Mouse (Mus musculus): Measurements from ENCODE around the gene AC129217.1.

AC129217.1 gene

DNA sequence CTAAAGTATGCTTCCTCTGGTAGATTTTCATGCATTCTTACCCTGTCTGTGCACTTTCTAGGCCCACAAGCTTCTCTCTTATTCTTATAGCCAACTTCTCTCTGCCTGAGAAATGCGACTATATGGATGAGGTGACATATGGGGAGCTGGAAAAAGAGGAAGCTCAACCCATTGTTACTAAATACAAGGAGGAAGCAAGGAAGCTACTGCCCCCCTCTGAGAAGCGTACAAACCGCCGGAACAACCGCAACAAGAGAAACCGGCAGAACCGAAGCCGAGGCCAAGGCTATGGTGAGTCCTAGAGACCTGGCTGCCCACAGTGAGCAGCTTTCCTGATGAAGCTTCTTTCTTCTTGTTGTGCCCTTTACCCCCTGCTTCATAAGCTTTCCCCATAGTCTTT is at the start of gene AC129217.1:
AC129217.1 (plus strand) TSS at position 114 of the 400 bp plus-strand sequence.
- no peak for DNase-seq

DNA sequence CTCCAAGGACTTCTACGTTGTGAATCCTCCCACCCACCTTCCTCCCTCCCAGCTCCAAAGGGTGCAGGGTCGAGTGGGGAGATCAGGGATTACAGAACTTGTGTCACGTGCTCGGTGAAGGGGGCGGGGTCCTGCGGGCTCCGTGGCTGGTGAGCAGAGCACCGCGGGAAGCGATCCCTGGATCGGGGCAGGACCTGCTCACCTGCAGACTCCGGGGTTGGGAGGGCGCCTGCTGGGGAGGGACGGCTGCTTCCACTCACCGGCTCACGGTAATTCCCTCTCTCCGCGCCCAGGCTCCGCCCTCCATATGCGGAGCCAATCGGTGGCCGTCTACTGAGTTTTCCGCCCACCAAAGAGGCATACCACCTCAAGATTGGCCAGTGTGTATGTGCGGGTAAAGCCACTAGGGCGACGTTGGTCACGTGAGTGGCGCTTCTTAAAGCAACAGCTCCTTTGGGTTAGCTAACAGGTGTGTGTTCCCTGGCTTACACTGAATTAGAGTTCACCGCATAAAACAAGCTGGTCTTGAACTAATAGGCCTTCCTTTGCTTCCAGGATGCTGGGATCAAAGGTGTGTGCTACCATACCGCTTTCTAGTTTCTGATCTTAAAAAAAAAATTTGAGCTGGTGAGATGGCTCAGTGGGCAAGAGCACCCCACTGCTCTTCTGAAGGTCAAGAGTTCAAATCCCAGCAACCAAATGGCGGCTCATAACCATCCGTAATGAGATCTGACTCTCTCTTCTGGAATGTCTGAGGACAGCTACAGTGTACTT is 43.4 kb upstream of the AC129217.1 start, which contains the start of gene Taf6l:
Taf6l (minus strand) TSS at position 410 of the 774 bp plus-strand sequence.
- DNase-seq: peak; percentile 95

- DNase-seq: no peak
Observed at GRCm38 (mm10) chr19:8788521-8788920, 41.1 kb upstream of the AC129217.1 start.

DNA sequence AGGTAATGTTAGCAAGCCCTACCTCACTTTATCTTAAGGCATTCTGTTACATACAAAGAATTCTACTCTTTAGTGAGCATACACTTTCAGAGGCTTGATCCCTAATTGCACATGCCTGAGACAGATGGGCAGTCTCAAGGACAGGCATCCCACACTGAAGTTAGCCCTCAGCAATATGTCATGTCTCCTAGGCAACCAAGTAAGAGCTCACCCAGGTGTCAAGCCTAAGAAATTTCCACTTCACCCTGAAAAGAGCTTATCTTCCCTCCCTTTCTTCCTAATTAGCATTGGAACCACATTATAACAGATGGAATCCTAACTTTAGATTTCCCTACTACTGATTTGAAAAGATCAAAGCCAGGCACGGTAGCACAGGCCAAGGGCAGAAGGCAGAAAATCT is 40.4 kb upstream of the AC129217.1 start:
- DNase-seq: no peak

DNA sequence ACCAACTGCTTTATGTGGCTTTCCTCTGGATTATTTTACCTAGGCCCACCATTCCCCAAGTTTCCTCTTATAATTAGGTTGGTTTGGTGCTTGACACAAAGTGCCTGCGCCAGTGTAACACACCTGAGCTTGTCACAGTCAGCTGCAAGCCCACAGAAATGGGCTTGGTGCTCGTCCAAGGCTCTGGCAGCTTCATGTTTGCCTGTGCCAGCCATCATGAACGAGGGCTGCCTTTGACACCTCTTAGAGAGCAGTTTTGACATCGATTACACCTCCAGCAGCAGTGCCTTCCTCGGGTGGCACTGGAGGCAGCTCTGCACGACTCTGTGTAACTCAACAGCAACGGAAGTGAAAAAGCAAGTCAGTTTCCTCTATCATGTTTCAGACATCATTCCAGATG is 39.4 kb upstream of the AC129217.1 start:
- no peak for DNase-seq

DNA sequence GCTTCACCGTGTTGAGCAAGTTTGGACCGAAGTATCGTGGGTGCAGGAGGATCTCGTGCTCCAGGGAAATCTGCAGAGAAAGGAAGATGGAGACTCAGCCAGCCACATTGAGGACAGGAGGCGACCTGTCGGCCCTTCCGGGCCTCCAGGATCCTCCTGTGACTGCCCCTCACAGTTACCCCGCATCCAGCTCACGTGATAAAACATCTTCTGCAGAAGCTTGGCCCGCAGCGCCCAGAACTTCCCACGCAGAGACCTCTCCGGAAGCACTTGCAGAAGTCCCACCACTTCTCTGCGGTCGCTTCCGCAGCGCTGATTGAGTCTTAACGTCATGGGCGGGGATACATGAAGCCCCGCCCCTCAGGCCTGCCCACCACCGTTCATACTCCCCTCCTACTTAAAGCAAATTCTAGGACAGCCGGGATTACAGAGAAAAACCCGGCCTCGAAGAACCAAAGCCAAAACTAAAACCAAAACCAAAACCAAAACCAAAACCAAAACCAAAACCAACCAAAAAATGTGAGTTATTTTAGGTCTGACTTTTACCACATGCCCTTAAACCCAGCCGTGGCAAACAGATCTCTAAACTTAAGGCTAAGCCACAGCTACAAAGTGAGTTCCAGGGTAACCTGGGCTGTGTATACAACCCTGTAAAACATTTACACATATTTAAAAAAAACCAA is 31.2 kb upstream of the AC129217.1 start, which contains the start of gene Polr2g:
Polr2g (minus strand) TSS at position 314 of the 683 bp plus-strand sequence.
- peak; percentile 92 for DNase-seq

GRCm38 (mm10) chr19:8798947-8799315 is 30.6 kb upstream of the AC129217.1 start:
- DNase-seq: no peak

GRCm38 (mm10) chr19:8802130-8802821 is 27.3 kb upstream of the AC129217.1 start, which contains the start of gene Zbtb3:
Gene Zbtb3 (plus strand): TSS chr19:8802555.
- peak; percentile 98 for DNase-seq

DNA sequence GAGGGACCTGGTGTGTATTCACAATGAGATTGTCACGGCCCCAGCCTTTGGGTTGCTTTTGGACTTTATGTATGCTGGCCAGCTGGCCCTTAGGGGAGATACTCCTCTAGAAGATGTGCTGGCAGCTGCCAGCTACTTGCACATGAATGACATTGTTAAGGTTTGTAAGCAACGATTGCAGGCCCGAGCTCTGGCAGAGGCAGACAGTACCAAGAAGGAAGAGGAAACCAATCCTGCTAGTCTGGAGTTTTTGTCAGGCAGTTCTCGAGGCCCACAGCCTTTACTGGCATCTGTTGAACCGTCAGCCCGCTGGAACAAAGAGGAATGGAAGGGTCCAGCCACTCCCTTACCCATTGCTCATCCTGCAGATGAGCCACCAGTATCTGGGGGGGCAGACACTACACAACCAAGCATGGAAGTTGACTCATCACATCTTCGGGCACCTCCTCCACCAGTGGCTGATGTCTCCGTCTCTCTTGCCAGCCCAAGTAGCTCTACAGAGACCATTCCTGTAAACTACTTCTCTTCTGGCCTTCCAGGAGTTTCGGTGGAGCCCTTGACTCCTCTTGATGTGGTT is 26.3 kb upstream of the AC129217.1 start:
- DNase-seq: no peak

GRCm38 (mm10) chr19:8803879-8804660 is 25.5 kb upstream of the AC129217.1 start:
- no peak for DNase-seq

- no peak for DNase-seq
Observed at GRCm38 (mm10) chr19:8806810-8807209, 22.8 kb upstream of the AC129217.1 start.

GRCm38 (mm10) chr19:8815812-8816211 is 13.8 kb upstream of the AC129217.1 start:
- DNase-seq: no peak

GRCm38 (mm10) chr19:8817001-8817400 is 12.6 kb upstream of the AC129217.1 start:
- no peak for DNase-seq

- peak; percentile 49 for DNase-seq
Observed at GRCm38 (mm10) chr19:8818301-8818798, 11.2 kb upstream of the AC129217.1 start.

GRCm38 (mm10) chr19:8818801-8819595 is 10.6 kb upstream of the AC129217.1 start, which contains the start of gene Ttc9c:
Gene Ttc9c (minus strand): TSS chr19:8819333.
- DNase-seq: peak; percentile 99

GRCm38 (mm10) chr19:8819596-8820423 is 9.8 kb upstream of the AC129217.1 start, which contains the start of gene Hnrnpul2:
Gene Hnrnpul2 (plus strand): TSS chr19:8820010.
- DNase-seq: peak; percentile 99

GRCm38 (mm10) chr19:8820424-8820956 is 9.1 kb upstream of the AC129217.1 start:
- DNase-seq: no peak

DNA sequence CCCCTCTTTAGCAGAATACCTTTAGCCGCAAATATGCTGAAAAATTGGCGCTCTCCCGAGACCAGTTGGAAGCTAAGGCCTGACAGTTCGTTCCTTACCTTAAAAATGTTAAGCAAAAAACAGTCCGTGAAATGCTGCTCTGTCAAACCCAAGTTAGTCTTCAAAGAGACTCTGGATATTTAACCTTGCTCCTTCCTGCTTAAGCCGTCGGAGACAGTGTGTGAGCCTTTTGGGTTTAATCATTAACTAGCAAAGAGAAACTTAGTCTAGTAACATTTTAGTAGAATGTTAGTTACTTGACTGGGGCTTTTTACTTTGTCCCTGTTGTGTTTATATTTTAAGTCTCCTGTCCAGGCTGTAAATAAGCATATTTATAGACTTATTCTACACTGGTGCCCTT is 8.4 kb upstream of the AC129217.1 start:
- no peak for DNase-seq

DNA sequence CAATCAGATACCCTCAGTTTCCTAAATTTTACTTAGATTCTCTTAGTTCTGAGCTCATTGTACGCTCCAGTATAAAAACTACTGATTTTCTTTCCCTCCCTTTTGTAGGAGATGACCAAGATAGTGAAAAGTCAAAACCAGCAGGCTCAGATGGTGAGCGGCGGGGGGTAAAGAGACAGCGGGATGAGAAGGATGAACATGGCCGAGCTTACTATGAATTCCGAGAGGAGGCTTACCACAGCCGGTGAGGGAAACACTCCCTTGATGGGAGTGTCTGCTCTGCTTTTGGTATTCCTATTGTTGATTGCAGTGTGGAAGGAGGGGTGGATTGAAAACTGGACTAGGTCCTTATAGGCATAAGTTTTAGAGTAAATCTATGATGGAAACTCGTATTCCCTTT is 6.9 kb upstream of the AC129217.1 start:
- peak; percentile 71 for DNase-seq

GRCm38 (mm10) chr19:8830664-8831063 is 1.1 kb downstream of the AC129217.1 start:
- no peak for DNase-seq
